Mouse (Mus musculus): Measurements from ENCODE around the gene Arhgap27.

DNA sequence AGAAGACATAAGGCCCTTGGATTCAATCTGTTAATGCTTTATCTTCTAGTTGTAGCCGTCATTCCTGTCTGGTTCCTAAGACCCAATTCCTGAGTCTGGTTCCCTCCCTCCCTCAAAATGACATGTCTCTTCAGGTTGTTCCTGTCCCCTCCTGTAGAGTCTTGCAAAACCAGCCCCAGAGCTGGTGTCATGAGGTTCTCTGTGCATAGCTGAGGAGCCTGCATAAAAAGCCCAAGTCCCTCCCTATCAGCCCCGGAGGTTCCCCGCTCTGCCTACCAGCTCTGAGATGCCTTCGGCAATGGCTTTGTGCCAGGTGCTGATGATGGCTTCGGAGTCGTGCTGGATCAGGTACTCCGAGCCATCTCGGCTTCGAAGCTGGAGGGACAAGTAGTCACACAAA lies 28.6 kb downstream of the Arhgap27 start:
- no peak for TF ChIP-seq CTCF (IDR thresholded peaks at IDR 0.05; ENCODE audit: control insufficient read depth, insufficient read depth, low read length)
- TF ChIP-seq POLR2A (IDR thresholded peaks at IDR 0.05; ENCODE audit: borderline replicate concordance, control insufficient read depth, low read depth, low read length): no peak
